Mouse (Mus musculus): ENCODE results near the gene Dgki.

DNA sequence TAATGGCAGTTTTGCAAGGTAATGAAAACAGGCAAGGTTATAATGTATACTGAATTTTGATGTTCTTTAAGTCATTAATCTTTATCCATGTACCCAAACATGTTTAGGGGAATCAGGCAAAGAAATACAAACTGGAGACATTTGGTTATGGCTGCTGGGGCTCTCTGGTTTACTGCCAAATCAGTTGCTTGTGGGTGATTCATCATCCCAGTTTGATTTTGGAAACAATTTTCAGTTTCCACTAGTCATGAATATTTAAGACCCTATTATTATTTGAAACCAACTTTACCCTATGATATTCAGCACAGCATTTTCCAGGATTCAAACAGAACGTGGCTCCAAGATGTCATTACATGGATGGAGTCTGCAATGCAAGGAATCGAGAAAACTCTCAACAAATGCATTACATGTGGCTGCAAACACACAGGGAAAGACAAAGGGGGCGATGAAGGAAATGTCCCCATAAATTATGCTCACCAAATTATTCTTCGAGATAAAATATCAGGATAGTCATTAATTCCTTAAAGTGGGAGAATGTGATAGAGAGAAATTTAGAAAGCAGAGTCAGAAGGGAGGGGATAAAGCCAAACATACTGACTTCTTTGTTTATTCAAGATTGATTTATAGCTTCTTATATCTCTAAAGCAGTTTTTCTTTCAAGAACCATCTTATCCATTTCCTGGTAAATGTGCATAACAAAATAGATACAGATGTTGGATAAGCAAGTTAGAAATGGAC is 481.5 kb downstream of the Dgki start:
- TF ChIP-seq POLR2A (IDR thresholded peaks at IDR 0.05; ENCODE audit: control insufficient read depth in 1 of 2, insufficient read depth in 1 of 2, low read depth in 1 of 2, low read length in 2 of 2, poor library complexity in 1 of 2) = no peak
- TF ChIP-seq CTCF (IDR thresholded peaks at IDR 0.05 in 2 of 3, conservative IDR thresholded peaks at IDR 0.05 in 1 of 3; ENCODE audit: control insufficient read depth in 1 of 3, insufficient read depth in 1 of 3, low read depth in 2 of 3, low read length in 3 of 3, poor library complexity in 1 of 3, severe bottlenecking in 1 of 3) = no peak
